Mouse (Mus musculus): ENCODE results near the gene Thsd7a.

The Thsd7a gene

DNA sequence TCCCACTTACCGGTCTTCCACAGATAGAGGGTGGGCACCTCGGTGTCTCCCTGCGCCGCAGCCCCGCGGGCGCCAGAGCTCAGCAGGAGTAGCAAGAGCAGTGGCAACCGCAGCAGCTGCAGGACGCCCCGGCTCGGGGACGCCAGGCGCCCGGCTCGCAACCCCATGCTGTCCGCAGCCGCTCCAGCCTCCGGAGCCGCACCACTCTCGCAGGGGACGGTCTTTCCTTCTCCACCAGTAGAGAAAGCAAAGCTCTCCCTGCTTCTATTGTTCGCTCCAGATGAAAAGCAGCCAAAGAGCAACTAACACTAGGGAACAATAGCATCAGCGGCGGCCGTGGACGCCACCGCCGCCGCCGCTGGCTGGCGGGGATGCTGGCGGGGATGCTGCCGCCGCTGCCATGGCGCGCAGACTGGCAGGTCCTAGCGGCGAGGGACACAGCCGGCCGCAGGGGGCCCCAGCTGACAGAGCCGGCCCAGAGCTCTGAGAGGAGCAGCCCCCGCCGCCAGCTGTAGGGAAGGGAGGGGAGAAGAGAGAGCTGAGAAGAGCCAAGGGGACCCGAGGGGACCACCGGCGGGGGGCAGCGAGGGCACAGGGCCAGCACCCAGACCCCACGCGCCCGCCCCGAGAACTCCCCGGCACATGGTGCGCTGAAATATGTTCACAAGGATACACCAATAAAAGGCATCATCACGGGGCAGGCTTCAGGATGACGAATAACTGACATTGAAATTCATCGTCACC, at the start of gene Thsd7a:
TSS of gene Thsd7a (minus strand) at position 624 of the 744 bp plus-strand sequence.
- in situ Hi-C loops (cut with MboI, MseI) = no loop called here

- in situ Hi-C loops (cut with MboI, MseI) = no loop called here
Measured at GRCm38 (mm10) chr6:12787129-12787528, 37.9 kb upstream of the Thsd7a start.

DNA sequence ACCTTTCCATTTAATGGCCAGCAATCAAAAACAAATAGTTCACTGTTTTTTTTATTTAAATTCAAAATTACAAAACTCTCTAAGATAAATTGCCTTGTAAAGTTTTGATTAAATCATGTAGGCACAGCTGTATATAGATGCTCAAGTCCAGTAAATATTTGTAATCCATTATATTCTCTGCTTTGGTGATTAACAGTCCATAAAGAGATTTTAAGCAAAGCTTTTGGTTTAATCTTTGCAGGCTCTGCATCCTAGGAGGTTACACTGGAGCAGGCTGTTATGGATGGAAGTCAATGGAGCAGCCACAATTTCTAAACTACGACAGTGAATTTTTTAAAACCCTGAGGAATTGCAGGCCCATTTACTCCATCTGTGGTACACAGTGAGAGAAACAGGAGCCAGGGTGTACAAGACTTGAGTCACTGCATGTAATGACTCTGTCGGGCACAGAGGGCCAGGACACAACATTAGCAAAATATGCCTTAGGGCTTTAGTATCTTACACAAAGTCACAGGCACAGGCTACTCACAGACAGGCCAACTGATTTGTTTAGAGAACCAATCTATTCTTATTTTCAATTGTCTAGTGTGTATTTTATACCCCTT, 37.3 kb upstream of the Thsd7a start:
- in situ Hi-C loops (cut with MboI, MseI) = no loop called here

- in situ Hi-C loops (cut with MboI, MseI) = no loop called here
Measured at GRCm38 (mm10) chr6:12784918-12785618, 35.9 kb upstream of the Thsd7a start.

GRCm38 (mm10) chr6:12772799-12773198, 23.6 kb upstream of the Thsd7a start:
- in situ Hi-C loops (cut with MboI, MseI) = no loop called here

DNA sequence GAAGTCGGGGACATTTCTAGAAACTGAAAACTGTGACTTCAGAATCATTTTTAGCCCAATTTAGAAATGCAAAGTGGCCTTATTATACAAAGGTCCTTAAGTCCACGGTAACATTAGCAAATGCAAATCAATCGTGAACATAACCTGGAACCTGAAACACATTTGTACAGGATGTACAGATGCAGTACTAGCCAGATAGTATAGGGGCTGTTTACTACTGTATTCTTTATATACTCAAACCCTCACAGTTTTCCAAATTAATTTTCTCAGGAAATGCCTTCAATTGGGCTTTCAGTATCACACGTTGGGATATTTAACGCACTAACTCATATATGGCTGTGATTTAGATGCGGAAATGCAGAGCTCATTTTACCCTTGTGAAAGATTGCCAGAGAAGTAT, 16.0 kb upstream of the Thsd7a start:
- in situ Hi-C loops (cut with MboI, MseI) = no loop called here

GRCm38 (mm10) chr6:12764606-12765005, 15.4 kb upstream of the Thsd7a start:
- in situ Hi-C loops (cut with MboI, MseI) = no loop called here

- in situ Hi-C loops (cut with MboI, MseI) = no loop called here
Measured at GRCm38 (mm10) chr6:12763816-12764215, 14.6 kb upstream of the Thsd7a start.

DNA sequence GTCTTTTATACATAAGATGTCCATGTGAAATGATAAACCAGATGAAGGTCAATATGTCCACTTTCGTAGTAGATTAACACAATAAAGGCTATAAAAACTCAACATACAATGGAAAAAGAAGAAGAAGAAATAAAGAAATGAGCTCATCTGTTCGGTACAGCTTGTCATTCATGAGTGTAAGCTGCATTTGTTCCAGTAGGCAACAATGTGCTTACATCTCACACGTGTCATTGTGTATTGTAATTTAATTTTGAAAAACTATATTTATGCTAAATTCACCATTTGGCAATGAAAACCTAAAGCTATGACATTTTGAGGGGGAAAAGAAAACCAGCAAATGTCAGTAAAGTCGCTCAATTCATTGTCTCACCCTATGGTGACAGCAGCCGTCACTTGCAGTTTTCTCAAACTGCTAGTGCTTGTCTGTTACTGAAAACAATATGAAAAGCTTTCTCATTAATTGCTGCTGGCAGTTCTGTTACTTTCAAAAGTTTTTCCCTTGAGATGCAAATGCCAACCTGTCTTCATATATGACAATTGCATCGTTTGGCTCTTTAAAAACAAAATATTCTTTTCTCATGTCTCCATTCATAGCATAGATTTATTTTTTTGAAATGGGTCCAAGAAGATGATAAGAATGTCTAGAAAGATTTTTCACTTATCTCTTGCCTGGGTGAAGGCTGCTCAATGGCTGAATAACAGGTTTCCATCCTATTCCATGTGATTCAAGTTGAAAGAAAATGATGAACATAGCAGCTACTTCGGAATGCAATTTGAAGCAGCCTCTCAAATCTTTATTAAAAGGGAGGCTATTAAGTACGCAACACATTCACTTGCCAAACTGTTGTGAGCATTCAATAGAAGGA, 10.4 kb upstream of the Thsd7a start:
- in situ Hi-C loops (cut with MboI, MseI) = no loop called here

GRCm38 (mm10) chr6:12752297-12752696, 3.1 kb upstream of the Thsd7a start:
- in situ Hi-C loops (cut with MboI, MseI) = no loop called here

DNA sequence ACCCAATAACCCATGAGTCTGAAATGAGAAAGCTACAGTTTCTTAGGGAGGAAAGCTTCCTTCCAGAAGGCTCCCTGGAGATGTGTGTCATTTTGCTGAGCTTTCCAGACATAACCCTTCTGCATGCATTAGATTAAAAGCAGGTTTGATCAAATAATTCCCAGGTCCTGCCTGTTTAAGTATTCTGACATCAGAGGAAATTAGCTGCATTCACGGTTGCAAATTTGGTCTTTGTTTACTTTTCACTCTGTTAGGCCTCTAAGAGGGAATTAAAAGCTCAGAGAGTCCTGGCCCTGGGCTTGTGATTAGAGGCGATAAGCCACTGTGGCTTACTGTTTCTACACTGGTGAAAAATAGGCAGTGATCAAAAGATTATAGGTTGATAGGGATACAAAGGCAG, 1.2 kb upstream of the Thsd7a start:
- in situ Hi-C loops (cut with MboI, MseI) = no loop called here

- in situ Hi-C loops (cut with MboI, MseI) = no loop called here
Measured at GRCm38 (mm10) chr6:12749531-12750210, 461 bp upstream of the Thsd7a start.

DNA sequence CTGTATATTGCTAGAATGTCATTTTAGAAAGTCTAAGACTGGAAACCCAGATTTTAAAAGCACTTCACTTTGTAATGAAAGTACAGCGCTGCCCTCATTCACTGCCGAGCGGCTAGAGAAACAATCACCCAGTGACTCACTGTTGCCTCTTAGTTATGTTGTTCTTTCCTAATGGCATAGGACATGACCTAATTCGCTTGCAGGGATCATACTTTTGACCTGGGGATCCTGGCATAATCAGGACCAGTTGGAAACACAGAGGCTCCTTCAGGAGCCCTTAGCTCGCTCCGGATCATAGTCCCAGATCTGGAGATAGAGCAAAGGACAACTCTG, 790 bp downstream of the Thsd7a start:
- in situ Hi-C loops (cut with MboI, MseI) = no loop called here

GRCm38 (mm10) chr6:12747856-12748450, 1.3 kb downstream of the Thsd7a start:
- in situ Hi-C loops (cut with MboI, MseI) = no loop called here

- in situ Hi-C loops (cut with MboI, MseI) = no loop called here
Measured at GRCm38 (mm10) chr6:12742791-12743190, 6.4 kb downstream of the Thsd7a start.

GRCm38 (mm10) chr6:12733924-12734323, 15.3 kb downstream of the Thsd7a start:
- in situ Hi-C loops (cut with MboI, MseI) = no loop called here

DNA sequence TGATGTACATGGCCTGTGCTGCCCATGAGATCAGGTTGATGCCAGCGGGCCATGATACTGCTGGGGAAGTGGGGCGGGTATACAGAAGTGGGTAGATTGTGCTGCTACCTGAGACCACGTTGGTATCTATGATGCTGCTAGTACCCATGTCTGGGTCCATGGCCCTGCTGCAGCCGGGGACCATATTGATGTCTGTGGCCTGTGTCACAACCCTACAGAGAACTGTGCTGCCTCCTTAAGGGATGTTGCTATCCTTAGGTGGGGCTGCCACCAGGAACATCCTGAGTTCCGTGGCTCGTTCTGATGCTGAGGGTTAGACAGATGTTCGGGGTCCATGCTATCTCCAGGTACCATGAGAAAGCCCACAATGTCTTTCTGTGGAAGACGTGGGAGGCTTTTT, 33.1 kb downstream of the Thsd7a start:
- in situ Hi-C loops (cut with MboI, MseI) = no loop called here

DNA sequence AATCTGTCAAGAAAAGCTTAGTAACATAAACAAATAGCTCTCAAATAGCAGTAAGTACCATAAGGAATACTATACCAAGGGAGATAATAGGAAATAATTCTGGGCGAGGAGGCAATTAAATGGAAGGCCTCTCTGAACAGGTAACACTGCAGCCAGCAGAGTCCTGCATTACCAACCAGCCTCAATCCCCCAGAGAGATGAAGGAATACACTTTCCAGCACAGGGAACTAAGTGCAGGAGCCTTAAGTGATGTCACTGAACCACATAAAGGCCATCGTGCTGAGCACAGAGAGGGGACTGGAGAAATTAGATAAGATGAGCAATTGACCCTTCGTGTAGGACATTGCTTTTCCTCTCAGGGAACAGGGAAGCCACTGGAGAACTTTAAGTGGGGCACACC, 36.6 kb downstream of the Thsd7a start:
- in situ Hi-C loops (cut with MboI, MseI) = no loop called here

DNA sequence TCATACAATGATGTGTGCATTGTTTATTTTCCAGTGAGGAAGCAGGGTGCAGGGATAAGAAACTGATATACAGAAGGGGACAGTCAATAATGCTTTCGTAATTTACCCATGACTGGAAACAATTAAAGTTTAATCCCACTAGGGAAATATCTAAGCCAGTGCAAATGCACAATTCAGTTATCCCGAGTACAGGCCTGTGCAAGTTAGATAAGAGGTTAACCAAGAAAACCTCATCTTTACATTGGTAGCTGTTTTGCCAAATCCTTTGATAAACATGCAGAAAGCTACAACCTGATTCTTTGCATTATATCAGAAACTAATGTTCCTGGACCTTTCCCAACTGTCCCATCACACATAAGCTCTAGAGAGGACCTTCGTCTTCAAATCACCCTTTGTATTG, 46.3 kb downstream of the Thsd7a start:
- in situ Hi-C loops (cut with MboI, MseI) = no loop called here

- in situ Hi-C loops (cut with MboI, MseI) = no loop called here
Measured at GRCm38 (mm10) chr6:12699089-12699488, 50.1 kb downstream of the Thsd7a start.

- in situ Hi-C loops (cut with MboI, MseI) = no loop called here
Measured at GRCm38 (mm10) chr6:12693689-12694088, 55.5 kb downstream of the Thsd7a start.
